Mouse (Mus musculus) hindbrain, embryonic 14.5 days (tissue): Measurements from ENCODE around the gene Olfr648. TPM values are rescaled to one million over a fixed set of nuclear protein-coding genes. Genes with fewer than 3 reads are reported as not detected.

ENCODE experiments used
- polyA plus RNA-seq: library from polyadenylated mRNA; unstranded; fragments of >200 nt; fragmentation: Nextera tagmentation; extraction: Ambion mirVana; gene quantifications from 2 replicates; pipeline ENCODE4 v1.2.1, GENCODE M21; 2014

Olfr648 gene
- polyA plus RNA-seq, 1 experiment from 2014 or later, result 0.66 TPM

Other genes starting within 250 kb of the Olfr648 start
- gene Olfr632, start 249.0 kb downstream of the Olfr648 start, polyA plus RNA-seq, result not detected in 2 replicates
- gene Olfr633, start 239.0 kb downstream of the Olfr648 start, polyA plus RNA-seq, result not detected in 2 replicates
- gene Olfr635, start 212.2 kb downstream of the Olfr648 start, polyA plus RNA-seq, result not detected in 2 replicates
- gene Olfr638, start 184.6 kb downstream of the Olfr648 start, polyA plus RNA-seq, result not detected in 2 replicates
- gene Olfr639, start 166.1 kb downstream of the Olfr648 start, polyA plus RNA-seq, result 0.03 TPM in 1 of 2 replicates, not detected in the other
- not detected in 2 replicates for gene Olfr640, start 157.8 kb downstream of the Olfr648 start, polyA plus RNA-seq
- not detected in 2 replicates for gene Olfr641, start 147.9 kb downstream of the Olfr648 start, polyA plus RNA-seq
- not detected in 2 replicates for gene Olfr642, start 130.7 kb downstream of the Olfr648 start, polyA plus RNA-seq
- not detected in 2 replicates for gene 4930516K23Rik, start 121.9 kb downstream of the Olfr648 start, polyA plus RNA-seq
- gene Olfr644, start 111.5 kb downstream of the Olfr648 start, polyA plus RNA-seq, result not detected in 2 replicates
- not detected in 2 replicates for gene Olfr645, start 97.9 kb downstream of the Olfr648 start, polyA plus RNA-seq
- gene Olfr646, start 78.5 kb downstream of the Olfr648 start, polyA plus RNA-seq, result not detected in 2 replicates
- gene Ubqln5, start 53.6 kb downstream of the Olfr648 start, polyA plus RNA-seq, result not detected in 2 replicates
- gene Olfr643, start 46.0 kb downstream of the Olfr648 start, polyA plus RNA-seq, result not detected in 2 replicates
- not detected in 2 replicates for gene Ubqln3, start 40.1 kb downstream of the Olfr648 start, polyA plus RNA-seq
- gene Ubqlnl, start 32.8 kb downstream of the Olfr648 start, polyA plus RNA-seq, result not detected in 2 replicates
- gene Olfm5, start 18.6 kb downstream of the Olfr648 start, polyA plus RNA-seq, result not detected in 2 replicates
- gene Olfr649, start 12.6 kb upstream of the Olfr648 start, polyA plus RNA-seq, result not detected in 2 replicates
- gene Trim6, start 35.4 kb upstream of the Olfr648 start, polyA plus RNA-seq, result 0.13 and 0.20 TPM in 2 replicates
- 1.0 and 1.3 TPM in 2 replicates for gene Trim34a, start 61.1 kb upstream of the Olfr648 start, polyA plus RNA-seq
- 0.12 and 0.44 TPM in 2 replicates for gene Trim5, start 104.7 kb upstream of the Olfr648 start, polyA plus RNA-seq
- 1.6 and 2.2 TPM in 2 replicates for gene Trim12a, start 132.1 kb upstream of the Olfr648 start, polyA plus RNA-seq
- not detected in 2 replicates for gene Trim34b, start 146.1 kb upstream of the Olfr648 start, polyA plus RNA-seq
- gene Trim12c, start 170.0 kb upstream of the Olfr648 start, polyA plus RNA-seq, result 0.94 and 1.4 TPM in 2 replicates
- gene Trim30b, start 186.5 kb upstream of the Olfr648 start, polyA plus RNA-seq, result not detected in 2 replicates
- gene Trim30c, start 217.4 kb upstream of the Olfr648 start, polyA plus RNA-seq, result 0.11 TPM in 1 of 2 replicates, not detected in the other